Mouse (Mus musculus): Measurements from ENCODE around the gene Gab2. TPM values are rescaled to one million over a fixed set of nuclear protein-coding genes. Genes with fewer than 3 reads are reported as not detected.
A peak's percentile ranks its signal among the peaks of the same experiment; 100 is the strongest.

The Gab2 gene
- polyA plus RNA-seq, 1 experiment from 2014 or later, result 3.4 TPM

- peak; percentile 7 for DNase-seq (ENCODE audit: low spot score)
- Histone ChIP-seq H3K4me1 (replicated peaks; ENCODE audit: control insufficient read depth, insufficient read depth) (no peaks in the 10 kb centered on the region), H3K4me2 (replicated peaks; ENCODE audit: low read depth) (no peak overlapping the region)
Measured at GRCm38 (mm10) chr7:97358347-97358746, 277.0 kb downstream of the Gab2 start.

More at GRCm38 (mm10) chr7:97358347-97358746, 277.0 kb downstream of the Gab2 start:
- 86% methylated on average over 4 of the region's 4 CpGs for WGBS
- Histone ChIP-seq H3K27ac (replicated peaks) (no peak overlapping the region), H3K9me3 (ENCODE audit: control insufficient read depth, low read length) (no peaks in the 10 kb centered on the region), H3K9ac (ENCODE audit: low read length) (no peak overlapping the region), H3K4me3 (ENCODE audit: low read depth, low read length) (no peak overlapping the region), H3K27me3 (ENCODE audit: control insufficient read depth, insufficient read depth, low read length) (no peaks in the 10 kb centered on the region), H3K36me3 (ENCODE audit: control insufficient read depth, insufficient read depth, low read length) (no peaks in the 10 kb centered on the region)
- TF ChIP-seq EP300 (optimal IDR thresholded peaks at IDR 0.05), result no peak
- TF ChIP-seq CTCF (IDR thresholded peaks at IDR 0.05; ENCODE audit: low read depth), result no peak
- ATAC-seq (ENCODE audit: low FRiP score, low TSS enrichment), result no peak

Other genes with a start within 250 kb of the Gab2 start
- 14.5 and 17.2 TPM in 2 replicates for gene Nars2, start 130.1 kb upstream of the Gab2 start, polyA plus RNA-seq (2015; fragmentation: Nextera tagmentation; extraction: Ambion mirVana)